ENCODE assay signal across 14 mouse cellular contexts in the genomic region with DNA sequence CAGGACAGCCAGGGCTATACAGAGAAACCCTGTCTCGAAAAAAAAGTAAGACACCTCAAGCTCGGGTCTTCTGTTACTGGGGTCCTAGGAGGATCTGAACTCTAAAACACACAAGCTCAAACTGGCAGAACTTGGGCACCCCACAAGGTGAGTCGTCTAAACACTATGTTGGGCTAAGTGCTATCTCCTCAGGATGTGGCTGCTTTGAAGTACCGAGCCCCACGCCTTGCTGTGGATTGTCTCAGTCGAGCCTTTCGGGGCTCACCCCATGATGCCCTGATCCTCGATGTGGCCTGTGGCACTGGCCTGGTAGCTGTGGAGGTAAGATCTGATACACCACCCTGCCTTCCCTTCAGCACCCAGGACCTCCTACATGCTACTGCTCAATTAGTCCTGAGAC. TPM values are rescaled to one million over a fixed set of nuclear protein-coding genes. Genes with fewer than 3 reads are reported as not detected.
A peak's percentile ranks its signal among the peaks of the same experiment; 100 is the strongest.
DNase-seq lines count a peak whose midpoint lies in the region; ATAC-seq and TF ChIP-seq lines count a peak whose summit lies in the region.
"Had no signal": no experiment of that assay in that cellular context is flagged by ENCODE, and none has a peak within 500 bp of the region (broad histone marks: within the 10 kb centered on the region; RNA-seq: fewer than 3 reads in every experiment).

No protein-coding gene starts in this region.

- WGBS in forebrain, embryonic 13.5 days: 90% methylated on average over 8 of the region's 8 CpGs
- 95% methylated on average over 8 of the region's 8 CpGs for WGBS in forebrain, embryonic 11.5 days
- 95% methylated on average over 8 of the region's 8 CpGs for WGBS in midbrain, embryonic 15.5 days
- WGBS in midbrain, postnatal 0 days: 92% methylated on average over 8 of the region's 8 CpGs
- WGBS in limb, embryonic 10.5 days: 96% methylated on average over 8 of the region's 8 CpGs
- whole genome bisulfite sequencing in cerebellum, adult 2 months: 90% methylated on average over 8 of the region's 8 CpGs

- DNase-seq in forebrain, embryonic 11.5 days (ENCODE audit: low spot score): no peak
- no peak for DNase-seq in midbrain, postnatal 0 days (ENCODE audit: low spot score)
- DNase-seq in limb, embryonic 10.5 days (ENCODE audit: low spot score): no peak
- DNase-seq in thymus, postnatal 0 days (ENCODE audit: low spot score): peak; percentile 68
- DNase-seq in layer of hippocampus, postnatal 14 days (ENCODE audit: low spot score in 2 of 2): no peak
- no peak for DNase-seq in cerebellum, adult 2 months

- H3K4me1 ChIP-seq in forebrain, embryonic 13.5 days: peaks cover 7% of the 10 kb centered on the region
- no peaks in the 10 kb centered on the region for H3K4me1 ChIP-seq in forebrain, embryonic 11.5 days (replicated peaks; ENCODE audit: control insufficient read depth, insufficient read depth, low read length)
- H3K4me1 ChIP-seq in midbrain, embryonic 15.5 days: peaks cover 6% of the 10 kb centered on the region; the same call in 1 of the 2 replicates
- H3K4me1 ChIP-seq in midbrain, postnatal 0 days (ENCODE audit: insufficient read depth, low read length): 0 out of 2 replicates have a peak, but pooled peaks cover 4% of the 10 kb centered on the region
- peaks cover 7% of the 10 kb centered on the region for H3K4me1 ChIP-seq in limb, embryonic 10.5 days
- no peaks in the 10 kb centered on the region for H3K4me1 ChIP-seq in cerebellum, adult 2 months (ENCODE audit: control insufficient read depth, insufficient read depth, low read length)

- H3K27me3 ChIP-seq in forebrain, embryonic 13.5 days: peaks cover 6% of the 10 kb centered on the region; the same call in 1 of the 2 replicates
- H3K27me3 ChIP-seq in forebrain, embryonic 11.5 days (ENCODE audit: control insufficient read depth, insufficient read depth, low read length): no peaks in the 10 kb centered on the region
- no peaks in the 10 kb centered on the region for H3K27me3 ChIP-seq in midbrain, embryonic 15.5 days (replicated peaks)
- no peaks in the 10 kb centered on the region for H3K27me3 ChIP-seq in midbrain, postnatal 0 days (ENCODE audit: insufficient read depth, low read length)
- H3K27me3 ChIP-seq in limb, embryonic 10.5 days (ENCODE audit: low read depth, poor library complexity, severe bottlenecking): no peaks in the 10 kb centered on the region
- H3K27me3 ChIP-seq in cerebellum, adult 2 months (ENCODE audit: control insufficient read depth, insufficient read depth, low read length): no peaks in the 10 kb centered on the region

- H3K9me3 ChIP-seq in forebrain, embryonic 13.5 days (replicated peaks): no peaks in the 10 kb centered on the region
- no peaks in the 10 kb centered on the region for H3K9me3 ChIP-seq in forebrain, embryonic 11.5 days (ENCODE audit: control insufficient read depth, low read length)
- H3K9me3 ChIP-seq in midbrain, embryonic 15.5 days: no peaks in the 10 kb centered on the region
- no peaks in the 10 kb centered on the region for H3K9me3 ChIP-seq in midbrain, postnatal 0 days (ENCODE audit: low read length)
- no peaks in the 10 kb centered on the region for H3K9me3 ChIP-seq in limb, embryonic 10.5 days (replicated peaks)

- ATAC-seq in forebrain, embryonic 13.5 days: no peak
- ATAC-seq in forebrain, embryonic 11.5 days (replicated peaks; ENCODE audit: low FRiP score): no peak
- no peak for ATAC-seq in midbrain, embryonic 15.5 days (replicated peaks)
- no peak for ATAC-seq in midbrain, postnatal 0 days (ENCODE audit: low FRiP score)

- no peak overlapping the region for H3K9ac ChIP-seq in forebrain, embryonic 13.5 days
- H3K9ac ChIP-seq in forebrain, embryonic 11.5 days (ENCODE audit: low read length): no peak overlapping the region
- H3K9ac ChIP-seq in midbrain, embryonic 15.5 days: no peak overlapping the region
- H3K9ac ChIP-seq in midbrain, postnatal 0 days (replicated peaks; ENCODE audit: low read length, poor library complexity, severe bottlenecking): no peak overlapping the region

- H3K36me3 ChIP-seq in forebrain, embryonic 13.5 days (ENCODE audit: poor library complexity, severe bottlenecking): no peaks in the 10 kb centered on the region
- no peaks in the 10 kb centered on the region for H3K36me3 ChIP-seq in forebrain, embryonic 11.5 days (ENCODE audit: control insufficient read depth, insufficient read depth, low read length)
- H3K36me3 ChIP-seq in midbrain, embryonic 15.5 days (replicated peaks): no peaks in the 10 kb centered on the region
- no peaks in the 10 kb centered on the region for H3K36me3 ChIP-seq in midbrain, postnatal 0 days (ENCODE audit: insufficient read depth, low read length)
- peaks cover 17% of the 10 kb centered on the region for H3K36me3 ChIP-seq in limb, embryonic 10.5 days

- TF ChIP-seq POLR2A in cerebellum, adult 2 months (IDR thresholded peaks at IDR 0.05; ENCODE audit: borderline replicate concordance, insufficient read depth, low read length): no peak

- H3K4me3 ChIP-seq in forebrain, embryonic 13.5 days: no peak overlapping the region
- no peak overlapping the region for H3K4me3 ChIP-seq in forebrain, embryonic 11.5 days (ENCODE audit: low read depth, low read length)
- no peak overlapping the region for H3K4me3 ChIP-seq in midbrain, embryonic 15.5 days
- H3K4me3 ChIP-seq in midbrain, postnatal 0 days (ENCODE audit: low read depth, low read length): no peak overlapping the region
- peak overlapping the region; percentile 80; the same call in 1 of the 2 replicates for H3K4me3 ChIP-seq in limb, embryonic 10.5 days
- no peak overlapping the region for H3K4me3 ChIP-seq in cerebellum, adult 2 months (replicated peaks; ENCODE audit: insufficient read depth, low read depth, low read length)

- peak overlapping the region; percentile 93; the same call in 1 of the 2 replicates for H3K4me2 ChIP-seq in forebrain, embryonic 13.5 days
- H3K4me2 ChIP-seq in forebrain, embryonic 11.5 days (ENCODE audit: low read depth, low read length, severe bottlenecking): no peak overlapping the region
- H3K4me2 ChIP-seq in midbrain, embryonic 15.5 days: 0 out of 2 replicates have a peak overlapping the region, but pooled peaks have one; percentile 95
- no peak overlapping the region for H3K4me2 ChIP-seq in midbrain, postnatal 0 days (ENCODE audit: low read depth, low read length, poor library complexity, severe bottlenecking)

- no peak overlapping the region for H3K27ac ChIP-seq in forebrain, embryonic 13.5 days
- H3K27ac ChIP-seq in forebrain, embryonic 11.5 days (ENCODE audit: low read depth, low read length): no peak overlapping the region
- H3K27ac ChIP-seq in midbrain, embryonic 15.5 days: no peak overlapping the region
- H3K27ac ChIP-seq in midbrain, postnatal 0 days (ENCODE audit: low read depth, low read length): no peak overlapping the region
- no peak overlapping the region for H3K27ac ChIP-seq in limb, embryonic 10.5 days
- no peak overlapping the region for H3K27ac ChIP-seq in cerebellum, adult 2 months (ENCODE audit: insufficient read depth, low read length)

- no peak for TF ChIP-seq CTCF in midbrain, postnatal 0 days (IDR thresholded peaks at IDR 0.05)
- TF ChIP-seq CTCF in cerebellum, adult 2 months (IDR thresholded peaks at IDR 0.05; ENCODE audit: borderline replicate concordance, insufficient read depth, low read depth, low read length): no peak

RNA-seq across cellular contexts. Expression of a gene that starts 1.1 kb away (rescaled TPM):
- polyA plus RNA-seq in forebrain, embryonic 13.5 days (2015; fragmentation: Nextera tagmentation; extraction: Ambion mirVana): 7.5 and 8.2 TPM in 2 replicates
- polyA plus RNA-seq in forebrain, embryonic 11.5 days (2014; fragmentation: Nextera tagmentation; extraction: Ambion mirVana): 7.3 and 10.4 TPM in 2 replicates
- polyA plus RNA-seq in midbrain, embryonic 15.5 days (2015; fragmentation: Nextera tagmentation; extraction: Ambion mirVana): 7.2 and 8.4 TPM in 2 replicates
- 4.7 and 5.0 TPM in 2 replicates for total RNA-seq in midbrain, postnatal 0 days (2014; rRNA removed)
- 7.2 and 7.5 TPM in 2 replicates for polyA plus RNA-seq in midbrain, postnatal 0 days (2015; fragmentation: Nextera tagmentation; extraction: Ambion mirVana)
- polyA plus RNA-seq in limb, embryonic 10.5 days (2016; fragmentation: Nextera tagmentation; extraction: Ambion mirVana): 11.0 and 16.5 TPM in 2 replicates
- polyA plus RNA-seq in thymus, postnatal 0 days (2015; fragmentation: Nextera tagmentation; extraction: Ambion mirVana): 19.9 and 29.5 TPM in 2 replicates
- total RNA-seq in layer of hippocampus, postnatal 14 days (2021): 10 to 100 TPM; 14.6 to 16.5 TPM
- polyA plus RNA-seq in cerebellum, adult 2 months (2012; rRNA removed): 9.5 and 10.9 TPM in 2 replicates

RNA-seq across cellular contexts. Expression of a gene that starts 13.5 kb away (rescaled TPM):
- polyA plus RNA-seq in forebrain, embryonic 13.5 days (2015; fragmentation: Nextera tagmentation; extraction: Ambion mirVana): not detected in 2 replicates
- polyA plus RNA-seq in forebrain, embryonic 11.5 days (2014; fragmentation: Nextera tagmentation; extraction: Ambion mirVana): 5.6 and 7.0 TPM in 2 replicates
- not detected in 2 replicates for polyA plus RNA-seq in midbrain, embryonic 15.5 days (2015; fragmentation: Nextera tagmentation; extraction: Ambion mirVana)
- total RNA-seq in midbrain, postnatal 0 days (2014; rRNA removed): 0.77 TPM in 1 of 2 replicates, not detected in the other
- polyA plus RNA-seq in midbrain, postnatal 0 days (2015; fragmentation: Nextera tagmentation; extraction: Ambion mirVana): not detected in 2 replicates
- polyA plus RNA-seq in limb, embryonic 10.5 days (2016; fragmentation: Nextera tagmentation; extraction: Ambion mirVana): 9.8 and 10.0 TPM in 2 replicates
- 32.6 and 35.4 TPM in 2 replicates for polyA plus RNA-seq in thymus, postnatal 0 days (2015; fragmentation: Nextera tagmentation; extraction: Ambion mirVana)
- total RNA-seq in layer of hippocampus, postnatal 14 days (2021): not detected
- polyA plus RNA-seq in cerebellum, adult 2 months (2012; rRNA removed): 0.07 TPM in 1 of 2 replicates, not detected in the other
- total RNA-seq: granulocyte monocyte progenitor cell, adult 5-6 weeks; layer of hippocampus, adult 18-20 months had no signal

RNA-seq across cellular contexts. Expression of a gene that starts 18.0 kb away (rescaled TPM):
- polyA plus RNA-seq in forebrain, embryonic 13.5 days (2015; fragmentation: Nextera tagmentation; extraction: Ambion mirVana): 0.72 TPM in 1 of 2 replicates, not detected in the other
- 3.6 and 3.8 TPM in 2 replicates for polyA plus RNA-seq in forebrain, embryonic 11.5 days (2014; fragmentation: Nextera tagmentation; extraction: Ambion mirVana)
- 0.32 TPM in 1 of 2 replicates, not detected in the other for polyA plus RNA-seq in midbrain, embryonic 15.5 days (2015; fragmentation: Nextera tagmentation; extraction: Ambion mirVana)
- not detected in 2 replicates for total RNA-seq in midbrain, postnatal 0 days (2014; rRNA removed)
- not detected in 2 replicates for polyA plus RNA-seq in midbrain, postnatal 0 days (2015; fragmentation: Nextera tagmentation; extraction: Ambion mirVana)
- polyA plus RNA-seq in limb, embryonic 10.5 days (2016; fragmentation: Nextera tagmentation; extraction: Ambion mirVana): 2.1 and 2.3 TPM in 2 replicates
- polyA plus RNA-seq in thymus, postnatal 0 days (2015; fragmentation: Nextera tagmentation; extraction: Ambion mirVana): 4.1 and 5.0 TPM in 2 replicates
- not detected for total RNA-seq in layer of hippocampus, postnatal 14 days (2021)
- not detected in 2 replicates for polyA plus RNA-seq in cerebellum, adult 2 months (2012; rRNA removed)
- total RNA-seq: granulocyte monocyte progenitor cell, adult 5-6 weeks; layer of hippocampus, adult 18-20 months had no signal
- polyA plus RNA-seq: C2C12; cortical plate, adult 2 months; urinary bladder, adult 2 months had no signal

RNA-seq across cellular contexts. Expression of a gene that starts 26.7 kb away (rescaled TPM):
- not detected in 2 replicates for polyA plus RNA-seq in forebrain, embryonic 13.5 days (2015; fragmentation: Nextera tagmentation; extraction: Ambion mirVana)
- polyA plus RNA-seq in forebrain, embryonic 11.5 days (2014; fragmentation: Nextera tagmentation; extraction: Ambion mirVana): not detected in 2 replicates
- polyA plus RNA-seq in midbrain, embryonic 15.5 days (2015; fragmentation: Nextera tagmentation; extraction: Ambion mirVana): not detected in 2 replicates
- total RNA-seq in midbrain, postnatal 0 days (2014; rRNA removed): not detected in 2 replicates
- 0.19 TPM in 1 of 2 replicates, not detected in the other for polyA plus RNA-seq in midbrain, postnatal 0 days (2015; fragmentation: Nextera tagmentation; extraction: Ambion mirVana)
- not detected in 2 replicates for polyA plus RNA-seq in limb, embryonic 10.5 days (2016; fragmentation: Nextera tagmentation; extraction: Ambion mirVana)
- polyA plus RNA-seq in thymus, postnatal 0 days (2015; fragmentation: Nextera tagmentation; extraction: Ambion mirVana): not detected in 2 replicates
- total RNA-seq in layer of hippocampus, postnatal 14 days (2021): not detected
- not detected in 2 replicates for polyA plus RNA-seq in cerebellum, adult 2 months (2012; rRNA removed)
- total RNA-seq: adrenal gland, postnatal 10 days; granulocyte monocyte progenitor cell, adult 5-6 weeks; layer of hippocampus, adult 18-20 months had no signal
- polyA plus RNA-seq: C2C12; cortical plate, adult 2 months; urinary bladder, adult 2 months had no signal

RNA-seq across cellular contexts. Expression of a gene that starts 52.7 kb away (rescaled TPM):
- polyA plus RNA-seq in forebrain, embryonic 13.5 days (2015; fragmentation: Nextera tagmentation; extraction: Ambion mirVana): 2.9 and 3.1 TPM in 2 replicates
- 4.4 and 7.3 TPM in 2 replicates for polyA plus RNA-seq in forebrain, embryonic 11.5 days (2014; fragmentation: Nextera tagmentation; extraction: Ambion mirVana)
- 2.1 and 3.0 TPM in 2 replicates for polyA plus RNA-seq in midbrain, embryonic 15.5 days (2015; fragmentation: Nextera tagmentation; extraction: Ambion mirVana)
- total RNA-seq in midbrain, postnatal 0 days (2014; rRNA removed): 2.2 and 3.1 TPM in 2 replicates
- polyA plus RNA-seq in midbrain, postnatal 0 days (2015; fragmentation: Nextera tagmentation; extraction: Ambion mirVana): 3.0 and 3.3 TPM in 2 replicates
- 8.3 and 10.3 TPM in 2 replicates for polyA plus RNA-seq in limb, embryonic 10.5 days (2016; fragmentation: Nextera tagmentation; extraction: Ambion mirVana)
- 6.4 and 6.8 TPM in 2 replicates for polyA plus RNA-seq in thymus, postnatal 0 days (2015; fragmentation: Nextera tagmentation; extraction: Ambion mirVana)
- 1 to 10 TPM; 2.0 to 2.7 TPM for total RNA-seq in layer of hippocampus, postnatal 14 days (2021)
- 0.52 and 0.67 TPM in 2 replicates for polyA plus RNA-seq in cerebellum, adult 2 months (2012; rRNA removed)
- total RNA-seq: granulocyte monocyte progenitor cell, adult 5-6 weeks had no signal
- polyA plus RNA-seq: C2C12 had no signal

Comparison
In these comparisons a context has a peak if more than half of its experiments do, and no peak if none do; other contexts are left out.
1. H3K4me2 ChIP-seq: peak in forebrain, embryonic 13.5 days (single experiment) and midbrain, embryonic 15.5 days (single experiment); none in forebrain, embryonic 11.5 days (single experiment) and midbrain, postnatal 0 days (single experiment).